Mouse (Mus musculus): ENCODE data around the gene Rnf185.

The Rnf185 gene

DNA sequence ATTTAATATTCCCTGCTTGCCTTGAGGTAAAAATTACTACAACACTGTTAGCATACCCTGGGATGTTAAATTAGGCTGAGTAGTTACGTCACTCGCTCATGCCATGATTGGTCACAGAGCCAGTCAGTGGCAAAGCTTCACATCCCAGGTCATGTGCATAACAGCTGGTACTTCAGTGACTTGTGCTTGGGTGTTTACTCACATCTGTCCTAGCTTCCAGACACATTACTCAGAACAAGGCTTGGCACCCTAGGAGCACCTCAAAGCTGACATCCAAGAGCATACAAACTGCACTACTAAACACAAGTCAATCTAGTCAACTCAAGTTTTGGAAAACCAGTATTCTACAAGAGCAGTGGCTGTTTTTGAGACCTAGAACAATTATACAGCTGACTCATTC is 9.1 kb downstream of the Rnf185 start:
- no peak for DNase-seq (ENCODE audit: low read depth)

DNA sequence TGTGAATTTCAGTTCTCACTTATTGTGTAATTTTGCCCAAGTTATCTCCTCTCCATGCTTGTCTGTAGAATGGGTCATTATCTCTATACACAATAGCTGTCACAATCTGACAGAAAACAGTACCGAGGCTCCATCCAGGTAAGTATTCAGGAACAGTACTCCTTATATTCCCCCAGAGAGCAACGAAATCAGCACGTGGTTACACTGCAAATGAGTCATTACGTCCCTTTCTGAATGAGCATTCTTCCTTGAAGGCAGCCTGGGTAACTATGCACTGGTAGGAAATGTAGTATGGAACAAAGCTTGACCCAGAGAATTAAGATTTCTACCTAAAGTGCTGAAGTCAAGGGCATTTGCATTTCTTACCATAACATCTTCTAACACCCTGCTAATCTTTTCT is 9.5 kb downstream of the Rnf185 start:
- no peak for DNase-seq (ENCODE audit: low read depth)

DNA sequence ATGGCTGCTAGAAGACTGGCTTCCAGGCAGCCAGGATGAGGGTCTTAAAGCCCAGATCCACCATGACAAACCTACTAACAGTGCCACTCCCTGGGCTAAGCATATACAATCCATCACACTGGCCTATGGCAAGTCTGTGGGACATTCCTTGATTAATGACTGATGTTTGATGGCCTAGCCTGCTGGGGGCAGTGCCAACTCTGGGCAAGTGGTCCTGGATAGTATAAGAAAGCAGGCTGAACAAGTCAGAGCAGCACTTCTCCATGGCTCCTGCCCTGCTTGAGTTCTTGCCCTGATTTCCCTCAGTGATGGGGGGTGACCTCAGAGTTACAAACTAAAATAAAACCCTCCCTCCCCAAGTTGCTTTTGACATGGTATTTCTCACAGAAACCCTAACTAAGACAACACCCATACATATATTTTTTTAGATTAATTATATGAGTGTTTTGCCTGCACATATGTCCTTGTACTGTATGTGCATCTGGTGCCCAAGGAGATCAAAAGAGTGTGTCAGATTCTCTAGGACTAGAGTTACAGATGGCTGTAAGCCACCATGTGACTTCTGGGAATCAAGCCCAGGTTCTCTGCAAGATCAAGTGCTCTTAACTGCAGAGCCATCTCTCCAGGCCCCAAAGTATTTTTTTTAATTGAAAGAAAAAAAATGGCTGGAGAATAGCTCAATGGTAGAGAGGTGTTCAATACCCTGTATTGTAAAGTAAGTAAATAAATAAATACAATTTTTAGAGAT is 10.3 kb downstream of the Rnf185 start:
- no peak for DNase-seq (ENCODE audit: low read depth)

DNA sequence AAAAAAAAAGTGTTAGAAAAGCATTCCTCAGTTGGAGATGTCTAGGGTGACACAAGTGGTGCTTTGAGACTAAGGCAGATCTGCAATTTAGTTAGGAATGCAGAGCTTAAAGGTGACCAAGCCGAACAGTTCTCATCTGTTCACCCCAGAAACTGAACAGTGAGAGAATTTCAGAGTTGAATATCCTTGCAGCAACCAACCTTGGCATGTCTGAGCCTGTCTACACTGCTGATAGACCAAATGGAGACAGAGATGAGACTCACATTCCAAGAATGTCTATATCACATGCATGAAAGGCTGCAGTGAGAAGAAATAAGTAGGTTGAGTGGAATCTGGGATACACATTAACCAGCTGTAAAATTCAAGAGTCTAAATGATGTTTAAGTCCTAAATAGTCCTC is 14.5 kb downstream of the Rnf185 start:
- no peak for DNase-seq (ENCODE audit: low read depth)

DNA sequence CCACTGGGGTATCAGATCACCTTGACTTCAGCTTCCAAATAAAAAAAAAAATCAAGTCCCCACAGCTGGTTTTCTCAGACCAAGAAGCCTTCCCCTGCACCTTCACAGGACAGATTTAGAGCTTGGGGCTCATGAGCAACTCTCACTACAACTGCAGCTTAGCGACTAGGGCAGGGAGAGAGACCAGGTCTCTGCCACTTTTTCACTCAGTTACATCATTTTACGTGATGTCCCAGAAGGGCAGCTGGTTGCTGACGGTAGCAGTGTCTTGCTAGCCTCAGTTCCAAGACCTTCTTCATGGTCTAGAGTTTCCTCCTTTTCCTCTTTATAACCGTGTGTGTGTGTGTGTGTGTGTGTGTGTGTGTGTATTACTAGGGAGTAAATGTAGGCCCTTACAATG is 18.4 kb downstream of the Rnf185 start:
- DNase-seq (ENCODE audit: low read depth) = no peak

DNA sequence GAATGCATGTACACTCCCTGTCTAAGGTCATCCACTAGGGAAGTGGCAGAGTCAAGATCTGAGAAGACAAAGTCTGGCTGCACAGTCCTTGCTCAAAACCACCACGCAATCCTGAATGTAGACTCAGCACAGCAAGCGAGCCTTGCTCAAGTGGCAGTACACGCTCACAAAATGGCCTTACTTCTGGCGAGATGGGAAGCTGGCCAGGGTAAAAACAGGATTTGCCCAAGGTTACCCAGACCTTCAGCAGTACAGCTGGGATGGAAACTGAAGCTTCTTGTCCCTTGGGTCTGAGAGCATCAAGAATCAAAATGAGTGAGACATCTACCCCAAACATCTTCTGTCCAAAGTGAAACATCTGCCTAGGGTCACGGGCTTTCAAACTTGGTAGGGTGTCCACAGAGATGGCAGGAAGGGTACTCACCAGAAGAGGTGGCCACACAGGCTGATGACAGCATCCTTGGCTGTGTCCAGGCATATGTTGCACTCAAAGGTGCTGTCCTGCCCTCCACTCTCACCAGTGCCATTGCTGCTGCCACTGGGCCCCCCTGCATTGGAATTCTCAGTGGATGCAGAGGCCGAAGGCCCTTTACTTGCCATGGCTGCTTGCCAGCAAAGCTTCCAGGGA is 20.1 kb downstream of the Rnf185 start:
- no peak for DNase-seq (ENCODE audit: low read depth)

DNA sequence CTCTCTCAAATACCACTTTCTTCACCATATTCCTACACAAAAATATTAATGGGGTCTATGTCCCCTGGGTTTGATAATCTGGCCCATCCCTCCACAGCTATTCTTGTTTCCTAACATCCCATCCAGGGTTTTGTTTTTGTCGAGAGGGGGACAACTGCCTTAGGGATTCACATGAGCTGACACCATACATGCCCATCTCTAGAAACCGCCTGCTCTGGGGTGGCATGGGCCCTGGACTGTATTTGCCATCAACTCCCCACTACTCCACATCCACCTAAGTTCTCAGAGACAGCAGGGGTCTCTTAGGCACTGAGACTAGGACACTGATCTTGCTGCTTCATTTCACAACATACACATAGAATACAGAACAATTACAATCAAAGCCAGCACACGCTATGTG is 20.6 kb downstream of the Rnf185 start:
- DNase-seq (ENCODE audit: low read depth) = no peak

DNA sequence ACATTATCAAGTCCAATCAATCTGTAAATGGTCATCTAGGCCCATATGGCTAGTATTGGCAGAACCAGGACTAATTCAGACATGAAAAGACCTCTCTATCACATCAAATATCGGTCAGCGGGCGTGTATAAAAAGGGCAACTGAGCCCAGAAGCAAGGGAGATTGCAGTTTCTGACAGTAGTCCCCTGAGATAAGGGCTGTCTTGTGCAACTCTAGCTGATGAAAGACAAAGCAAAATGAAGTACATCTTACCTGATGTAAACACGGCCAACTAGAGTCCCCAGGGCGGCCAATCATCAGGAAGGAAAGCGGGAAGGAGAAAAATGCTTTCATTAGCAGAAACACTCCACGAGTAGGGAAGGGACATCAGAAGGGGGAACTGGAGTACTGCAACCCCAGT is 23.5 kb downstream of the Rnf185 start:
- DNase-seq (ENCODE audit: low read depth) = no peak

DNA sequence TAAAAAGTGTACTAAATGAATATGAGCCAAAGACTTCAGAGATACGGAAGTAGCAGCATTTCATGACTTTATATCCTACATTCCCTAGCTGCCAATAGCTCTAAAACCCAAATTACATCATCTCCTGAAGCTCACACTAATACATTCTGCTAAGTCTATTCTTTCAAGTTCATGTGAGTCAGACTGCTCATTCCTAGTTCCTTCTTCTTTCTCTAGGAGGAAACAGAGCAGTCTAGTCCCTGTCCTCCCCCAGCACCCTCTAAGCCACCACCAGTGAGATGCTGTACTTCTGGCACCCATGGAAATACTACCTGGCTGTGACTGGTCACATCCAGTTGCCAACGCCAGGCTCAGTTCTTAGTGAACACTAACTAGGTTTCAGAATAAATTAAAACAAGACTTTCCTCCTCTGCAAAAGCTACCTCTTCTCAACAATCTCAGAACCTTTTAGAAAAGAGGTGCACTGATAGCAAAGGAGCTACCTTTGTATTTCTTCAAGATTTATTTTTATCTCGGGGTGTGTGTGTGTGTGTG is 24.4 kb downstream of the Rnf185 start:
- no peak for DNase-seq (ENCODE audit: low read depth)

DNA sequence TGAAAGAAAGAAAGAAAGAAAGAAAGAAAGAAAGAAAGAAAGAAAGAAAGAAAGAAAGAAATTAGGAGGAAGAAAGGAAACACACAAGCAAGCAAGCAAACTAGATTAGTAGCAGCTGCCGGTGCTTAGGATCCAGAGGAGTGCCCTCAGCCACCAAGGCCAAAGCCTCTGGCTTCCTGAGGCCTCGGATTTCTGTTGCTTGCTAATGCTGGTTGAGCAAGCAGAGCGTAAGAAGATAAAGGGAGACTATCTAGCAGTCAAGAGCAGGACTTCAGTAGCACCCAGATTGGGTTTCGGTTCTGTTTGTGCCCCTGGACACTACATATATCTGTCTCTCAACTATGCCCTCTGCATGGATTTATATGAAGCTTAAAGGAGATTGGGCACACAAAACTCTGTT is 29.9 kb downstream of the Rnf185 start:
- no peak for DNase-seq (ENCODE audit: low read depth)

DNA sequence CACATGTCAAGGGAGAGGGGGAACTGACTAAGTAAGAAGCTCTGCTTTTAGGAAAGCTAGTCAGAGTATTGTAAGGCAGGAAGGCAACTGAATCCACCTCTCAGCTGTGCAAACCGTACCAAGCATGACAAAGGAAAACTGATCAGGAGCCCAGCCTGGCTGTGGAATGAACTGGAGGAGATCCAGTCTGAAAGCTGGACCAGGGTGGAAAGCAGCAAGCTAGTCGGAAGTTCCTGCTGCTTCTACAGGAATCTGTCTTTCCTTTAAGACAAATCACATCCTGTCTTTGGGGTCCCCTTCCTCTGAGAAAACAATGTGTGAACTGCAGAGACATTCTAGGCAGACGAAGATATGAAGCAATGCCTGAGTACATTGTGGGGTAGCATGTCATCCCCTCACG is 33.4 kb downstream of the Rnf185 start:
- no peak for DNase-seq (ENCODE audit: low read depth)

DNA sequence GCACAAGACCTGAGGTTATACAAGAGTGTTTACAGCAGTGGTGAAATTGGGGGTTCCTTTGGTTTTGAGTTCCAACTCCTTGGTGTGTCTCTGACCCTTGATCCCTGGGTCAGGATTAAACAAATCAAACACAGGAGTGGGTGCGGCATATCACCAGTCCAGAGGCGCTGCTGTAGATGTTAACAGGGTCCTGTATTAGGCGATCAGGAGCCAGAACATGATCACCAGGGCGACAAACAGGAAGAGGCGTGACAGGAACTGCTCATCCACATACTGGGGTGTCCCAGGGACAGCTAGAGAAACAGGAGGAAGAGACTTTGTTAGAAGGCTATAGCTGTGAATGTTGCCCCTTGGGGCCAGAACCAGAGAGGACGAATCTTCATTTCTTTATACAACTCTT is 34.4 kb downstream of the Rnf185 start:
- DNase-seq (ENCODE audit: low read depth) = no peak

DNA sequence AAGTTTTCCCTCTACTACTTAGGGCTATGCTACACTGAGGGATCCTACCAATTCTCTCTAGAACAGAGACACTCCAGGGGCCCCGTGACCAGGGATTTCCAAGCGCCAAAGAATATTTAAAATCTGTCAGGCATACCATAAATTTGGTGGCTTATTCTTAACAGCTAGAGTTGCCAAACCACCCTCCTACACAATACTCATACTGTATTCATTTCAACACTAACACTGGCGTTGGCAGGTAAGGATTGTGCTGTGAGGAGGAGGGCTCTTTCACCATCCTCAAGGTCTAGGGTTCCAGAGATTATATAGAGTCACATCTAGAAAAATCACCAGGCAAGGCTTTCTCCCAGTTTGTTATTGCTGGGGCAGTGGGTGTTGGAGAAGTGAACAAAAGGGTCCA is 35.8 kb downstream of the Rnf185 start:
- no peak for DNase-seq (ENCODE audit: low read depth)

DNA sequence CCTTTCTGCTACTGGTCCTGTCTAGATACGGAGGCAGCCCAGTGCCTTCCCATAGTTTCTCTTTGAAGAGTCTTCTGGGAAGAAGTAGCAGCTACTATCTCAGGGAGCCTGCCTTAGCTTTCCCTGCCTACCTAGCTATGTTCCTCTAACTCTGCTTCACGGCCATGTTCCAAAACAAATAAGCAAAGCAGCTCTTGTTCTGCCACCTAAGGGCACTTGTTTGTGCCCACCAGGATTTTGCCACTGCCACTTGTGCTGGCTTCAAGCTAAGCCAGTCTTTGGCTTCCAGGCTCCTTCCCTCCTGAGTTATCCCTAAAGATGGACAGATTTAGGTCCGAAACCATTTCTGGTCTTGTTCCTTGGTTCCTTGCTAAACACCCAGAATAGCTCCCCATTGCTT is 40.1 kb downstream of the Rnf185 start:
- DNase-seq (ENCODE audit: low read depth) = no peak

DNA sequence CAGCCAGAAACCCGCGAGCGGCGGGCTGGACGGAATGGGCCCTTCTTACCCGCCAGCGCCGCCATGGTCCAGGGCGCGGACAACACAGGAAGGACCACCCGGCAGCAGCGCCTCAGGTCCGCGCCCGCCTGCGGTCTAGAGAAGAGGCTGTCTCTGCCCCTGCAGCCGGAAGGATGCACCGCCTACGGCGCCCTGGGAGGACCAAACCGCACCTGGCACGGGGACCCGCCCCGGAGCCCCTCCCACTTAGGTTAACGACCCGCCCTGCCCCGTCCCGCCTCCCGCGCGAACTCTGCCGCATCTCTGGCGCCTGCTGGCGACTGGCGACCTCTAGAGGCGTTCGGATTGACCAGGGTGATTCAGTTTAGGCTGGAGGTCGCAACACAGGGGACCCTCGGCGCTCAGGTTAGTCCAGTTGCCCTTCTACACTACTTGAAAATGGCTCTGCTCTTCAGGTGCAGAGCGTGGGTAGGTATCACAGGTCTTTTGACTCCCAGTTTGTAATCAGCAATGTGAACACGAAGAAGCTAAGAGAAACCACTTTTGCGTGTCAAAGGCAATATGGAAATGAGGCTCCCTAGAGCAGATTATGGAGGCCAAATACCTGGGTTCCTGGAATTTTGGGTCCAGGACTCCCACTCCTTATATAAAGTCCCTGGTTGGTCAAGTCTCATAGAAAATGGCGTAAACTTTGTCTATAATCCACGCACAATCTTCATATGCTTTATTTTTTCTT is 43.0 kb downstream of the Rnf185 start, which contains the start of gene Limk2:
Gene Limk2 (minus strand): TSS at position 193 of the 736 bp plus-strand sequence.
- peak; percentile 90 for DNase-seq (ENCODE audit: low read depth)

DNA sequence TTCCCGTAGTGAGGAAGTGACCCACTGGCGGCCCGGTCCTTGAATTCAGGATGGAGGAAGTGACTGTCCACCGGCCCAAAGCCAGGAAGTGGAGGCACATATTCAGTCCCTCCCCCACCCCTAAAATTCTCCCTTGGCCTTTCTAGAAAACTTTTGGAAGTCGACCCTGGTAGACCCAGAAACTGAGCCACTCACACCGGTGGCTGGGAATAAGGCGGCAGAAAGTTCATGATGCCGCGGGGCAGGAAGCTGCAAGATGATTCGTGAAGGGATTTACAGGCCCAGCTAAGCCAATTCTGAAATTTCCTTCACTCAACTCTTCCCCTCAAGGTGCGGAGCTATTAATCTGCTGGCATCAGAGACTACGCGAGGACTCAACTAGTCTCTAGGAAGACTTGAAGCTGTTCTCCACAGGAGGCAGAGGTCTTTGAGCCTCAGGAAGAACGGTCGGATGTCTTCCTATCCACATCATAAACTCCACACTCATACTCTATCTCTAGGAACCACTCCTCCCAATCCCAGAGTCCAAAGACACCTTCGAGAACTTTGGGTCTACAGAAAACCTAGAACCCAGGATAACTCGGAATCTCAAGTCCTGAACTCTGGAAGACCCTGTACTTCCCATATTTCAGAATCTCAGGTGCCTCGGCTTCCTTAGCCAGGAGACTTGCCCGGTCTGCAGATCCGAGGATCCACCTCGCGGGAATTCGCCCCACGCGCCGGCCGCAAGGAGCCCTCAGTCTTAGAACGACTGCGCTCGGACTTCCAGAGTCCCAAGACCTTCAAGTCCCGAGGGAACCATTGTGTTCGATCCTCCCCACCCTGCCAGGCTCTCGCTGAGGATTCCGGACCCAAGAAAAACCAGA is 43.8 kb downstream of the Rnf185 start:
- DNase-seq (ENCODE audit: low read depth) = no peak

DNA sequence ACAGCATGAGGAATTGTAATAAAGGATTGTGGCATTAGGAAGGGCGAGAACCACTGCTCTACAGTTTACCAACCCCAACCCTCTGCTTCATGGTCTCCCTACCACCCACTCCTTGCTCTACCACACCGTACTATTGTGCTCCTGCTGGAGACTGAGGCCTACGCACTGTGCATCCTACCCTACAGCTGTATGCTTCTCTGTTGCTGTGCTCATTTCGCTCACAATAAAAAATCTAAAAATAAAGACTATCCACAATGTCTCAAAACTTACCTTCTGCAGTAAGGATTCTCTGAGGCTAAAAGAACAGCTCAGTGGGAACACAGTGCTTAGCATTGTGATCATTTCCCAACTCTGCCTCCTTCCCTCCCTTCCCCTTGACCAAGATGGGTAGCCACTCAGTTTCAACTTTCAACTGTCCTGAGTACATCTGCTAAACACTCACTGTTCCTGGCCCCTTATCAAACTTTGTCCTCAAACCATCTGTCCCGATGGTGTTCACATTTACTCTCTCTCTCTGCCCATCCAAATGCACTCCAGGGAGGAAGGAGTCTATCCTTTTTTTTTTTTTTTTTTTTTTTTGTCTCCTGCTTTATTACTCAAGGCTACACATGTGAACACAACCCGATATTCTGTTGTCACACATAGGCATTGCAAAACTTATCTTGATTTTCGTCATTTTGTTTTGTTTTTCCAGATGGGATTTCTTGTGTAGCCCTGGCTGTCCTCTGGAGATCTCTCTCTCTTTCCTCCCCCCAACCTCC is 47.7 kb downstream of the Rnf185 start:
- DNase-seq (ENCODE audit: low read depth) = no peak

DNA sequence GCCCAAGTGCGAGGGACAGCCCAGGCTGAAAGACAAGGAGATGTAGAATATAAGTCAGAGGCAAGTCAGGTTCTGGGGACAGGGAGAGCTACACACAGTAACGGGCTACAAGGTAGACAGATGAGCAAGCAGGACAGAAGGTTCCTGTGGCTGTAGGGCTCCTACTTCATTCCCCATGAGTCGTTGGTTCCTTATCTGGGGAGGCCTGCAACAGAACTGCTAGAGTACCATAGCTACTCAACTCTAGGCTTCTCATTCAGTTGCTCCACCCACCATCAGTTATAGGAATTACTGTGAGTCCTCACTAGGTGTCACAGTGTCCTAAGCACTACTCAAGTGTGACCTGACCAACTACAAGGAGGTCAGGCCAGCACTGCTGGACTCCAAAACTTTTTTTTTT is 49.1 kb downstream of the Rnf185 start:
- DNase-seq (ENCODE audit: low read depth) = no peak

DNA sequence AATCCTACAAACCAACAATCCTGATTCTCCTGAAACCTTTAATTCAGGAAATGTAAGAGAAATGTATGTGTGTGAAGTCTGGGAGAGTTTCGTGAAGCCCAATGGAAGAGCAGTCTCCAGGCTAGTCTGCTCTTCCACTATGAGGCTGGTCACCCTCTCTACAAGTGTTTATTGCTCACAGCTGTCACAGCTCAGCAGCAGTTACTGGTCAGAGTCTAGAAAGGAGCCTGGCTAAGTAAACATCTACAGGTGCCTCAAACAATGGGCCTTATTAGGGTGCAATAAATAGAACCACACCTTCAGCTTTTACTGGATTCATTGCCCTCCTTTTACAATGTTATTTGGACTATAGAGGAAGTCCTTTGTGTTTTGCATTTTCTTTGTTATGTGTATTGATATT is 53.8 kb downstream of the Rnf185 start:
- no peak for DNase-seq (ENCODE audit: low read depth)

DNA sequence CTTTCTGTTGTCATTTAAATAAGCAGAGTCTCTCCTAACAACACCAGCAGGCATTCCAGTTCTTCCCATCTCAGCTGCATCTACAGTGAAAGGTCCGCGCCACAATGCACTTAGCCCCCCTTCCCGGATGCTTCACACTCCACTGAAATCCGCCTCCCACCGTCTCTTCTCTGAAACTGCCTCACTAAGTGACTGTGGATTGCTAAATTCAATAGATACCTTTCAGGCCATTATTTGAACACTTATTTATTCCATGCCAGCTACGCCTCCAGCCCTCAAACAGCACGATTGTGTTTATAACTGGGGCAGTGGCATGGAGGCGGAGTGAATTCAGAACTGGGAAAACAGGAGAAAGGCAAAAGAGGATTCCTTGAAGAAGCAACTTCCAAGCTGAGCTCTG is 55.6 kb downstream of the Rnf185 start:
- DNase-seq (ENCODE audit: low read depth) = no peak

DNA sequence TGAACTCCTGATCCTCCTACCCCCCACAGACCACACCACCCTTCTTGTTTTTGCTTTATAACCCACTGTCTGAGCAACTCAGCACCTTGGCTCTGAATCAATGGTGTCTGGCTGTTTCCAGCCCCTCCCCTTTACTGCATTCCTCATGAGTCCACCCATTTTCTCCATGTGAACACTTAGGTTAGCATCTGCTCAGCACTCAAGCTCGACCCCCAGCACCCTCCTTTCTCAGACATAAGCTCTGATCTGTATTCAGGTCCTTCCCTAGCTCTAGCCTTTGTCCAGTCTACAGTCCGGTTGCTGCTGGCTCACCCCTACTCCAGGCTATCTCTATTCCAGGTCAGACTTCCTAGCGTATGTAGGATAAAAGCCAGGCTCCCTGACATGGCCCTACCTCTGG is 56.1 kb downstream of the Rnf185 start:
- DNase-seq (ENCODE audit: low read depth) = no peak

All from c-Kit-positive CD71-negative TER-119-negative erythroid progenitor cells, embryonic 14.5 days (primary cell).